Mouse (Mus musculus) hindbrain, embryonic 12.5 days (tissue): ENCODE results near the gene Kti12. TPM values are rescaled to one million over a fixed set of nuclear protein-coding genes. Genes with fewer than 3 reads are reported as not detected.

Experiments used
- ATAC-seq: fragments of 200-750 bp; cut with Nextera tagmentation; 2 replicates; pipeline ENCODE4 v1.8.0; 2017; ENCODE audit warnings: moderate TSS enrichment; ENCODE audit not compliant: low FRiP score
- H3K27ac ChIP-seq: fragments of 300-500 bp; sonication (generic); 2 replicates; pipeline ENCODE4 v1.5.1; 2016; ENCODE audit warnings: mild to moderate bottlenecking
- H3K27me3 ChIP-seq: fragments of 300-500 bp; sonication (generic); 2 replicates; pipeline ENCODE4 v1.6.1; 2016; ENCODE audit warnings: mild to moderate bottlenecking
- H3K36me3 ChIP-seq: fragments of 300-500 bp; sonication (generic); 2 replicates; pipeline ENCODE4 v1.6.1; 2016; ENCODE audit warnings: mild to moderate bottlenecking
- H3K4me1 ChIP-seq: fragments of 300-500 bp; sonication (generic); 2 replicates; pipeline ENCODE4 v1.6.1; 2016
- H3K4me2 ChIP-seq: fragments of 300-500 bp; sonication (generic); replicated peaks from 2 replicates; pipeline ENCODE4 v1.6.1; 2016; ENCODE audit warnings: mild to moderate bottlenecking
- H3K4me3 ChIP-seq: fragments of 300-500 bp; sonication (generic); 2 replicates; pipeline ENCODE4 v1.5.1; 2016; ENCODE audit warnings: mild to moderate bottlenecking
- H3K9ac ChIP-seq: fragments of 300-500 bp; sonication (generic); 2 replicates; pipeline ENCODE4 v1.6.1; 2016; ENCODE audit warnings: mild to moderate bottlenecking, moderate library complexity
- H3K9me3 ChIP-seq: fragments of 300-500 bp; sonication (generic); replicated peaks from 2 replicates; pipeline ENCODE4 v1.6.1; 2016; ENCODE audit warnings: mild to moderate bottlenecking
- WGBS: fragments of 180-500 bp; shearing (Covaris S2); methylation state at CpG from one replicate; pipeline ENCODE4 v1.1.7; 2016; 5-methylcytosine and 5-hydroxymethylcytosine counted together
- polyA plus RNA-seq: library from polyadenylated mRNA; unstranded; fragments of >200 nt; fragmentation: Nextera tagmentation; extraction: Ambion mirVana; gene quantifications from 2 replicates; pipeline ENCODE4 v1.2.1, GENCODE M21; 2016

Kti12 gene
- polyA plus RNA-seq, 1 experiment from 2014 or later, result 37.0 TPM

DNA sequence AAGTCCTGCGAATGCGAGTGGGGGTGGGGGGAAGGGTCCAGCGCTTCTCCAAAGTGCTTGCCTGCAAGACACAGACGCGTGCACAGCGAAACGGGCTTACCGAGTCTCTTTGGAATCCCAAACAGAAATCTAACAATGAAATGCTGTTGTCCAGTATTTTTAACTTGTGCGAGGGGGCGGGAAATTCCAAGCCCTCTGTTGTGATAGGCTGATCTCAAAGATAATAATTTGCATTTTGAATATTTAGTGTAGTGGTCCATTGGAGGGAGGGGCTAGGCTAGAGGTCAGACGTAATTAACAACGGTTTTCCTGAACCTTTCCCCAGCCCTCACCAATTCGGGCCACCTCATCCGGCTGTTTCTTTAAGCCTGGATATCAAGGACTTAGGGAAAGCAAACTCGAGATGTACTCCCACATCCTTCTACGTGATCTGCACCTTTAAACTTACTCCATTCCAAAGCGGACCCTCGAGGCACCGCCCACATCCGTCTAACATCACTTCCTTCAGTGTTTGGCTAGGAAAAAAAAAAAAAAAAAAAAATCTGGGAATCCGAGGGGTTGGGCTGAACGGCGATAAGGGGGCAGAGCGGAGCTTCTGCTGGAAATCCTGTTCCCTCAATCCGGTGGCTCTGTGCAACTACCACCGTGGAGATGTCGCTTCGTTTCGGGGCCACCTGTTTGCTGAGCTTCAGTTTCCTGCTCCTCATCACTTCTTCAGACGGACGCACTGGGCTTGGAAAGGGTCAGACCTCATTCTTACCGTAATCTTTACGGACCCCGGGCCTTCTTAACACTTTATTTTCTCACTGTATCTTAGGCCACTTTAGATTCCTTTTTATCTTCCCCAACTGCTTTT is 13.2 kb upstream of the Kti12 start, which contains the start of gene Txndc12:
TSS of gene Txndc12 (plus strand) at position 487 of the 856 bp plus-strand sequence.
- Histone ChIP-seq H3K27ac (peak within 1 kb of the TSS; percentile 99), H3K4me3 (peak within 1 kb of the TSS; percentile 88), H3K27me3 (no peaks in the 10 kb centered on the region), H3K9me3 (no peaks in the 10 kb centered on the region), H3K9ac (peak within 1 kb of the TSS; percentile 97), H3K4me2 (peak within 1 kb of the TSS; percentile 84), H3K36me3 (peaks cover 13% of the 10 kb centered on the region), H3K4me1 (peaks cover 32% of the 10 kb centered on the region)
- peak; percentile 81 for ATAC-seq
- under 1% methylated on average over 34 of the region's 34 CpGs for WGBS

DNA sequence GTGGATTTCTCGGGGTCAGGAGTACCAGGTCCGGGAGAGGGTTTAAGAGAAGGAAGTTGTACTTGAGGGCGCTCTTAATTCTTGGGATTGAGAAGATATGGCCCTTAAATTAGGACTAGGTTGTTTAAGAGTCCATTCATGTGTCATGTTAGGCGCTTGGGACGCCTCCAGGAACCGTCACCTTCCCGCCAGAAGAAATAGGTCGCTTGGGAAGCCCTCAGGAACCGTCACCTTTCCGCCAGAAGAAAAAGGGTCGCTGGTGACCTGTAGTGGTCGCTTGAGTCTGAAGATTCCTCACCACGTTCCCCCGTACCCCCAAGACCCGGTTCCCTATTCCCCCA is 12.6 kb upstream of the Kti12 start:
- WGBS, result under 1% methylated on average over 15 of the region's 15 CpGs
- Histone ChIP-seq H3K4me2 (peak overlapping the region; percentile 84), H3K9me3 (no peaks in the 10 kb centered on the region), H3K27me3 (no peaks in the 10 kb centered on the region), H3K36me3 (peaks cover 9% of the 10 kb centered on the region), H3K4me1 (peaks cover 32% of the 10 kb centered on the region), H3K27ac (peak overlapping the region; percentile 99), H3K4me3 (peak overlapping the region; percentile 88), H3K9ac (peak overlapping the region; percentile 72)
- ATAC-seq, result no peak

DNA sequence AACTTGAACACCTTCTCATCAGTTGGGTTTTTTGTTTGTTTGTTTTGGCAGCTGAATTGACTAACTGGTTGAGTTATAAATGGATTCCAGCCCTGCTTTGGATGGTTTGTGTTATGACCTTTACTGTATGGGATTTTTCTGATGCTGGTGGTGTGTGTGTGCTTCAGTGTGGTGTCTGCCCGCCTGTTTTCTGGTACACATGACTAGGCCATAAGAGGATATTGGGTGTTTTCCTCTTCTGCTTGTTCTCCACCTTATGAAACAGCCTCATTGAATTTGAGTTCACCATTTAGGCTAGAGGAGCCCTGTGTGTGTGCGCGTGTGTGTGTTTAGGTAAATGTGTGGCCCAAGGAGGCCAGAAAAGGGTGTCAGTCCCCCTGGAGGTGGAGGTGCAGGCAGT is 12.1 kb upstream of the Kti12 start:
- peaks cover 32% of the 10 kb centered on the region for H3K4me1 ChIP-seq
- no peak for ATAC-seq
- H3K27ac ChIP-seq, result peak overlapping the region; percentile 99; the same call in 1 of the 2 replicates

DNA sequence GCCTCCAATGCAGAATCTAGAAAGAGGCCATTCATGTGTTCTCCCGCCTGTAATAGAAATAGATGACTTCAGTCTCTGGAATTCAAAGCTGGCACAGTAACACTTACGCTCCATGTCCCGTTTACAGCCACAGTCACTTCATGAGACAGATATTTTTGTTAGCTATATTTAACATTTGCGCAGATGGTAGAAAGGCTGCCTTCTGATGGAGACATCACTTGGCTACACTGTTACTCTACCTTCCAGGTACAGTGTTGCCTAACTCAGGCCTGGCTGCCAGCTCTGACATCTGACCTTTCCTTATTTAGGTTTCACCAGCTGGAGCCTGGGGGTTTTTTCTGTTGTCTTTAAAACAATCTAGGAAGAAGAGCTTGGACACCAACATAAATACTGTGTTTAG is 9.6 kb upstream of the Kti12 start:
- no peak overlapping the region for H3K27ac ChIP-seq
- no peak overlapping the region for H3K9ac ChIP-seq
- no peaks in the 10 kb centered on the region for H3K9me3 ChIP-seq
- 92% methylated on average over 4 of the region's 4 CpGs for WGBS
- no peak overlapping the region for H3K4me3 ChIP-seq
- no peak overlapping the region for H3K4me2 ChIP-seq
- no peaks in the 10 kb centered on the region for H3K27me3 ChIP-seq
- no peak for ATAC-seq
- peaks cover 18% of the 10 kb centered on the region for H3K4me1 ChIP-seq
- peaks cover 4% of the 10 kb centered on the region; the same call in 1 of the 2 replicates for H3K36me3 ChIP-seq

More for the DNA sequence above, 12.1 kb upstream of the Kti12 start:
- H3K36me3 ChIP-seq, result peaks cover 4% of the 10 kb centered on the region; the same call in 1 of the 2 replicates
- peak overlapping the region; percentile 84 for H3K4me2 ChIP-seq
- WGBS, result 73% methylated on average over 3 of the region's 3 CpGs
- H3K27me3 ChIP-seq, result no peaks in the 10 kb centered on the region
- H3K4me3 ChIP-seq, result peak overlapping the region; percentile 88
- H3K9ac ChIP-seq, result peak overlapping the region; percentile 72
- no peaks in the 10 kb centered on the region for H3K9me3 ChIP-seq

DNA sequence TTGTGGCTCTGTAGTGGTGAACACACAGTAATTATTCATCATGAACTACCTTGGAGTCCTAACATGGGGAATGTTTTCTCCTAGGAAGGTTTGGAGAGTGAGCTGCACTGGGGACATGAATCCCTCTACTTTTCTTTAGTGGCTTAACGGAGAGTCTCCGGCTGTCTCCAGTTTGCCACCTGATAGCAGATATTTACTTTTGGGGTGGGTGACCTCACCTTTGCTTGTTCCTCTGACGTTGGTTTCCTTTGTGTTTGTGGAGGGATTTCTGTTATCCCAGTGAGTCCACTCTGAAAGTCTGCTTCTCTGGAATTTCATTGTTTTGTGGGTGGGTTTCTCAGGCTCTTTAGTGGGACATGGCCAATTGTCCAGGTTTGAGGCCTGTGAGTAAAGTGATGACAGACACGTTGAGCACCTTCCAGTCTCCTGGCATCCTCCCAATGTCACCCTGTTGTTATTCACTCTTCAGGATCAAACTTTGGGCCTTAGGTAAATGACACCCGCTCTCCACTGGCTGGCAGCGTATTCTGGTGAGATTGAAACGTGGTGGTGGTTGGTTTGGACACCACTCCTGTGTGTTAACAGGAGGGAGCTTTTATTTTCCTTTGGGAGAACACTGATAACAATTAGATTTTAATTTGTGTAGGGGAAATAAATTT is 5.5 kb upstream of the Kti12 start:
- Histone ChIP-seq H3K36me3 (peaks cover 4% of the 10 kb centered on the region; the same call in 1 of the 2 replicates), H3K4me2 (no peak overlapping the region), H3K9me3 (no peaks in the 10 kb centered on the region), H3K4me1 (0 out of 2 replicates have a peak, but pooled peaks cover 1% of the 10 kb centered on the region), H3K27me3 (no peaks in the 10 kb centered on the region), H3K9ac (no peak overlapping the region), H3K4me3 (no peak overlapping the region), H3K27ac (no peak overlapping the region)
- ATAC-seq, result no peak
- WGBS, result 92% methylated on average over 7 of the region's 7 CpGs

DNA sequence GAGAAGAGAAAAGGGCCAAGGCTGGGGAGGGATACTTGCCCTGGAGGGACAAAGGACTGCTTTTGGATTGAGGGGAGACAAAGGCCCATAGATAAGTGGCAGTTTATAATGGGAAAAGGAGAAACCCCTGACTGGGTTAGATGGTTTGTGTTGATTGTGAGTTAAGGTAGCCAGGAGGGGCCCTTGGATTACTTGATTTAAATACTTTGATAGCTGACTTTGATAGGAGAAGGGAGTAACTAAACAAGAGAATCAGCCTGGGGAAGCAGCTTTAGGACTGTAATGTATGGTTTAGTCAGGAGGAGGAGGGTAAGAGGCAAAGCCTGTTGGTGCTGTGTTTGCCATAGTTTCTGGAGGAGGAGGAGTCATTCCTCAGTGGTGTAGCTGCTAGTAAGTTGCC is 4.2 kb upstream of the Kti12 start:
- no peak overlapping the region for H3K9ac ChIP-seq
- no peak for ATAC-seq
- no peak overlapping the region for H3K4me2 ChIP-seq
- H3K27me3 ChIP-seq, result no peaks in the 10 kb centered on the region
- H3K27ac ChIP-seq, result no peak overlapping the region
- H3K36me3 ChIP-seq, result peaks cover 1% of the 10 kb centered on the region; the same call in 1 of the 2 replicates
- H3K4me1 ChIP-seq, result peaks cover 3% of the 10 kb centered on the region
- H3K9me3 ChIP-seq, result no peaks in the 10 kb centered on the region
- H3K4me3 ChIP-seq, result no peak overlapping the region

DNA sequence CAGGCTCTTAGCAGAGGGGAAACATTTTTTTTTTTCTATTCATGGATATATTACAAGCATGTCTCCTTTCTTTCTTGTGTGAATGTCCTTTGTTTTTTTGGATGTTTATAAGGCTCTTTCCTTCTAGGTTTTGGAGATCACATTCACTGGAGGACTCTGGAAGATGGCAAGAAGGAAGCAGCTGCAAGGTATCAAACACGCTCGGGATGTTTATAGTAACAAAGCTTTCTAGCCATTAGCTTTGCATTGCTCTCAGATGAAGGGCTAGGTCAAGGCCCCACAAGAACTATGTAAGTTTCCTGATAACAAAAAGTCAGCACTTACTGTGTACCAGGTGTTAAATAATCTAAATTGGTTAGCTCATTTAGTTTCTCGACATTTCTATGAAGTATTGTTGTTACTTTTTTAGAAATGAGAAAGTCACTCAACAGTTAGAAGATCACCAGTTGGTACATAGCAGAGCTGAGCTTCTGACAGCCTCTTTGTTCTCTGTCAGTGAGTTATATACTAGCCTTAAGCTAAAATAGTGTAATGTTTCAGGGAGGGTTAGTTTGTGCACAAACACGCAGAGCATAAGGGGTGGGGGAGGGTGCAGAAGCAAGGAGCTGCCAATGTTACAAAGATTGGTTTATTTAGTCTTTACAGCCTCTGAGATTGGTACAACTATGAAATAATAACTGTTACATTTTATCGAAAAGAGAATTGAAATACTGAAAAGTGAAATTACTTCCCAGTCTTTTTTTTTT is 1.6 kb upstream of the Kti12 start:
- ATAC-seq, result no peak
- no peak overlapping the region for H3K4me3 ChIP-seq
- no peaks in the 10 kb centered on the region for H3K9me3 ChIP-seq
- H3K4me2 ChIP-seq, result no peak overlapping the region
- H3K27me3 ChIP-seq, result no peaks in the 10 kb centered on the region
- H3K4me1 ChIP-seq, result peaks cover 21% of the 10 kb centered on the region
- H3K36me3 ChIP-seq, result no peaks in the 10 kb centered on the region
- 91% methylated on average over 5 of the region's 5 CpGs for WGBS
- H3K27ac ChIP-seq, result no peak overlapping the region
- H3K9ac ChIP-seq, result no peak overlapping the region

DNA sequence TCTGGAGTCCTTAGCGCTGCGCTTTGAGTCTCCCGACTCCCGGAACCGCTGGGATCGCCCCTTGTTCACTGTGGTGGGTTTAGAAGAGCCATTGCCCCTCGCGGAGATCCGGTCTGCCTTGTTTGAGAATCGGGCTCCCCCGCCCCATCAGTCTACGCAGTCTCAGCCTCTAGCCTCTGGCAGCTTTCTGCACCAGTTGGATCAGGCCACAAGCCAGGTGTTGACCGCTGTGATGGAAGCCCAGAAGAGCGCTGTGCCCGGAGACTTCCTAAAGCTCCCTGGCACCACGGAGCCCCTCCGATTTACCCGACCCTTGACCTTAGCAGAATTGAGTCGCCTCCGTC is 892 bp downstream of the Kti12 start, which contains the start of gene A730015C16Rik:
TSS of gene A730015C16Rik (minus strand) at position 115 of the 344 bp plus-strand sequence.
- peak within 1 kb of the TSS; percentile 87 for H3K9ac ChIP-seq
- no peaks in the 10 kb centered on the region for H3K9me3 ChIP-seq
- H3K36me3 ChIP-seq, result peaks cover 5% of the 10 kb centered on the region
- H3K4me2 ChIP-seq, result peak within 1 kb of the TSS; percentile 98
- peak; percentile 45; the same call in 1 of the 2 replicates for ATAC-seq
- H3K4me3 ChIP-seq, result peak within 1 kb of the TSS; percentile 97
- peak within 1 kb of the TSS; percentile 89 for H3K27ac ChIP-seq
- 10% methylated on average over 20 of the region's 20 CpGs for WGBS
- H3K4me1 ChIP-seq, result peaks cover 21% of the 10 kb centered on the region
- no peaks in the 10 kb centered on the region for H3K27me3 ChIP-seq

DNA sequence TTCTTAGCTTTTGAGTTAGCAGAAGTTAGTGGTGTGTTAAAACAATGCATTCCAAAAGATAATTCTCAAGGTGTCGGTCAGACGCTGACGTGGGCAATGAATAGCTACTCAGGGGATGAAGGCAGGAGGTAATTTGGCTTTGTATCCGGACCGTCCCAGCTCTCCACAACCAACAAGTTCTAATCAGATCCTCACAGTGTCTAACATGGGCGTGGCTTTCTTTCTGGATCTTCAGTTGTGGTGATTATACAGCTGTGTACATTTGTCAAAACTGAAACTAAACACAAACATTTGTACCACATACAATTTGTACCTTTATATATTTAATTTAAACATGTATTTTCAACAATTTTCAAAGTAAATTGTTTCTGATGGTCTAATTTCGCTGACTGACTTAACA is 19.2 kb downstream of the Kti12 start:
- no peaks in the 10 kb centered on the region for H3K27me3 ChIP-seq
- 85% methylated on average over 7 of the region's 7 CpGs for WGBS
- no peak for ATAC-seq
- H3K4me3 ChIP-seq, result no peak overlapping the region
- no peak overlapping the region for H3K9ac ChIP-seq
- no peak overlapping the region for H3K4me2 ChIP-seq
- no peak overlapping the region for H3K27ac ChIP-seq
- peaks cover 23% of the 10 kb centered on the region for H3K36me3 ChIP-seq
- no peaks in the 10 kb centered on the region for H3K4me1 ChIP-seq
- H3K9me3 ChIP-seq, result no peaks in the 10 kb centered on the region

DNA sequence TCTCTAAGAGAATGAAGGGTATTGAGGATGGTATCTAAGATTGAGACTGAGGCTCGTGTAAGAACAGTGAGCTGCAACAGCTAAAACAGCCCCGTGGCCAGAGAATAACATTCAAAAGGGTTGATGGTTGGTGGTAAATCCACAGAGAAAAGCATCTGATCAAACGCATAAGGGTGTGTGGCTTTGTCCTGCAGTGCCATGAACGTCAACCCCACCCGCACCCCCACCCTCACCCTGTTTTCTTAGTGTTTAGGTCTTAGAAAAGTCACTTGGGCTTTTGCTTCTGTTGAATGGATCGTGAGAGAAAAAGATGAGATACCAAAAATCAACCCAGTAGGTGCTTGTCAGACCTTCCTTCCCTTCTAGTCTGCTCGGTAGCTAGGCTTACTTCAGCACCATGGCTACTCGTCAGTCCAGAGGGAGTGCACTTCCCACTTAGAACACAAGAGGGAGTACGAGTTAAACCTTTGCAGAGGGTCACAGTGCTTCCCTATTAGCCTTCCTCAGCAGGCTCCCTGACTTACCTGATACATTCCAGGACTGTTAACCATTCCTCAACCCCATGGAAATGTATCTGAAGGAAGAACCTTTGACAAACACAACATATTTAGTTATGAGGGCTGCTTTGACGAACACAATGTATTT is 22.3 kb downstream of the Kti12 start:
- WGBS, result 36% methylated on average over 10 of the region's 10 CpGs

DNA sequence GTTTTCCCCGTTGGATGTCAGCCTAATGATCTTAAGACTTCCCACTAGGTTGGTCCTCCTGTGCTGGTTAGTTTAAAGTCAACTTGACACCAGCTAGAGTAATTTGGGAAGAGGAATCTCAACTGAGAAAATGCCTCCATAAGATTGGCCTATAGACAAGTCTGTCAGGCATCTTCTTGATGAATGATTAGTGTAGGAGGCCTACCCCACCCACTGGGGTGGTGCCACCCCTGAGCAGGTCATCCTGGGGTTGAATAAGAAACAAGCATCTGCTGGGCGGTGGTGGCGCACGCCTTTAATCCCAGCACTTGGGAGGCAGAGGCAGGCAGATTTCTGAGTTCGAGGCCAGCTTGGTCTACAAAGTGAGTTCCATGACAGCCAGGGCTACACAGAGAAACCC is 26.2 kb downstream of the Kti12 start:
- Histone ChIP-seq H3K4me2 (no peak overlapping the region), H3K27me3 (0 out of 2 replicates have a peak, but pooled peaks cover 6% of the 10 kb centered on the region), H3K9ac (no peak overlapping the region), H3K27ac (no peak overlapping the region), H3K4me3 (no peak overlapping the region), H3K36me3 (no peaks in the 10 kb centered on the region), H3K9me3 (no peaks in the 10 kb centered on the region), H3K4me1 (no peaks in the 10 kb centered on the region)
- 89% methylated on average over 5 of the region's 5 CpGs for WGBS
- no peak for ATAC-seq

More for the DNA sequence above, 22.3 kb downstream of the Kti12 start:
- peaks cover under 1% of the 10 kb centered on the region; the same call in 1 of the 2 replicates for H3K36me3 ChIP-seq
- H3K27ac ChIP-seq, result no peak overlapping the region
- no peak overlapping the region for H3K9ac ChIP-seq
- H3K4me3 ChIP-seq, result no peak overlapping the region
- H3K9me3 ChIP-seq, result no peaks in the 10 kb centered on the region
- no peak overlapping the region for H3K4me2 ChIP-seq
- H3K27me3 ChIP-seq, result no peaks in the 10 kb centered on the region
- ATAC-seq, result peak; percentile 69
- no peaks in the 10 kb centered on the region for H3K4me1 ChIP-seq
